ENCODE assay signal across 10 mouse cellular contexts in genomic region chr9:119100177-119100898, GRCm38 (mm10). TPM values are rescaled to one million over a fixed set of nuclear protein-coding genes. Genes with fewer than 3 reads are reported as not detected.
DNase-seq lines count a peak whose midpoint lies in the region; ATAC-seq and TF ChIP-seq lines count a peak whose summit lies in the region.
"Had no signal": no experiment of that assay in that cellular context is flagged by ENCODE, and none has a peak within 500 bp of the region (broad histone marks: within the 10 kb centered on the region; RNA-seq: fewer than 3 reads in every experiment).

No protein-coding gene starts in this region.

- H3K9me3 ChIP-seq in lung, postnatal 0 days (ENCODE audit: low read length), result no peaks in the 10 kb centered on the region

- H3K27ac ChIP-seq in lung, postnatal 0 days (ENCODE audit: low read length), result no peak overlapping the region

- no peak for TF ChIP-seq EP300 in lung, postnatal 0 days (IDR thresholded peaks at IDR 0.05)

- H3K4me3 ChIP-seq in lung, postnatal 0 days (ENCODE audit: low read depth, low read length), result no peak overlapping the region

- peak; percentile 11; the same call in 1 of the 2 replicates for ATAC-seq in frontal cortex, adult (ENCODE audit: low TSS enrichment)
- ATAC-seq in lung, postnatal 0 days, result no peak
- no peak for ATAC-seq in cerebellum, adult (ENCODE audit: insufficient number of reproducible peaks, low FRiP score, low TSS enrichment)
- ATAC-seq: Patski had no signal

- no peaks in the 10 kb centered on the region for H3K36me3 ChIP-seq in lung, postnatal 0 days (ENCODE audit: insufficient read depth, low read length)

- H3K4me1 ChIP-seq in lung, postnatal 0 days (ENCODE audit: insufficient read depth, low read depth, low read length), result no peaks in the 10 kb centered on the region; the same call in none of the 2 replicates

- no peak overlapping the region for H3K4me2 ChIP-seq in lung, postnatal 0 days (replicated peaks; ENCODE audit: low read depth, low read length)

- TF ChIP-seq CTCF in lung, postnatal 0 days (IDR thresholded peaks at IDR 0.05), result 0 out of 2 replicates have a peak, but pooled peaks have one; percentile 17

- WGBS in lung, postnatal 0 days, result 10% methylated on average over 15 of the region's 15 CpGs

- H3K27me3 ChIP-seq in lung, postnatal 0 days (replicated peaks; ENCODE audit: insufficient read depth, low read length), result no peaks in the 10 kb centered on the region
- H3K27me3 ChIP-seq: Patski had no signal

- H3K9ac ChIP-seq in lung, postnatal 0 days (replicated peaks; ENCODE audit: low read depth), result no peak overlapping the region

- DNase-seq in frontal cortex, postnatal 14 days (ENCODE audit: low spot score in 2 of 2), result no peak
- no peak for DNase-seq in lung, postnatal 0 days (ENCODE audit: low spot score)
- no peak for DNase-seq in lung, postnatal 25 days (ENCODE audit: low spot score)
- DNase-seq in kidney, postnatal 10 days, result peak; percentile 70
- DNase-seq in testis, postnatal 10 days (ENCODE audit: low spot score), result peak; percentile 79
- DNase-seq in heart, adult 18-20 months, result no peak

RNA-seq across cellular contexts. Expression of gene Dlec1, which starts 1.9 kb away (rescaled TPM):
- 0.57 and 0.64 TPM in 2 replicates for polyA plus RNA-seq in lung, postnatal 0 days (2015; fragmentation: Nextera tagmentation; extraction: Ambion mirVana)
- total RNA-seq in heart, adult 18-20 months (2021), result under 1 TPM in 1 of 2 experiments, not detected in 1; 0.64 TPM

RNA-seq across cellular contexts. Expression of gene Plcd1, which starts 7.0 kb away (rescaled TPM):
- 9.1 and 10.4 TPM in 2 replicates for polyA plus RNA-seq in lung, postnatal 0 days (2015; fragmentation: Nextera tagmentation; extraction: Ambion mirVana)
- 10 to 100 TPM; 14.1 to 16.5 TPM for total RNA-seq in heart, adult 18-20 months (2021)

RNA-seq across cellular contexts. Expression of gene Vill, which starts 47.8 kb away (rescaled TPM):
- polyA plus RNA-seq in lung, postnatal 0 days (2015; fragmentation: Nextera tagmentation; extraction: Ambion mirVana), result 16.6 and 20.0 TPM in 2 replicates
- total RNA-seq in heart, adult 18-20 months (2021), result 1 to 10 TPM in 1 of 2 experiments, under 1 TPM in 1; 0.42 to 1.3 TPM

RNA-seq across cellular contexts. Expression of gene Acaa1b, which starts 56.6 kb away (rescaled TPM):
- polyA plus RNA-seq in lung, postnatal 0 days (2015; fragmentation: Nextera tagmentation; extraction: Ambion mirVana), result 5.8 and 7.0 TPM in 2 replicates
- total RNA-seq in heart, adult 18-20 months (2021), result 1 to 10 TPM; 1.7 to 4.3 TPM

RNA-seq across cellular contexts. Expression of gene Gm47289, which starts 58.6 kb away (rescaled TPM):
- polyA plus RNA-seq in lung, postnatal 0 days (2015; fragmentation: Nextera tagmentation; extraction: Ambion mirVana), result not detected in 2 replicates
- not detected for total RNA-seq in heart, adult 18-20 months (2021)
- total RNA-seq: left cerebral cortex, postnatal 36 days had no signal
- polyA plus RNA-seq: Patski had no signal

Comparison
In these comparisons a context has a peak if more than half of its experiments do, and no peak if none do; other contexts are left out.
1. DNase-seq: peak in kidney, postnatal 10 days (single experiment) and testis, postnatal 10 days (single experiment); none in frontal cortex, postnatal 14 days (0 of 2), lung, postnatal 0 days (single experiment), lung, postnatal 25 days (single experiment) and heart, adult 18-20 months (0 of 2).